Mouse (Mus musculus) hindbrain, postnatal 0 days (tissue): ENCODE results near the gene Gzme. TPM values are rescaled to one million over a fixed set of nuclear protein-coding genes. Genes with fewer than 3 reads are reported as not detected.
"Not testable (repeated sequence)": the region's sequence is repeated elsewhere in the genome, so short reads cannot be mapped to it uniquely, and the experiment has no call there.

Experiments
- ATAC-seq: fragments of 200-750 bp; cut with Nextera tagmentation; 2 replicates; pipeline ENCODE4 v1.8.0; 2017; ENCODE audit warnings: mild to moderate bottlenecking, moderate TSS enrichment, moderate library complexity
- DNase-seq: peaks from one replicate; pipeline ENCODE4 v3.0.0-alpha.2; 2015; ENCODE audit warnings: low spot score
- H3K27ac ChIP-seq: fragments of 300-500 bp; sonication (generic); 2 replicates; pipeline ENCODE4 v1.5.1; 2014; ENCODE audit warnings: mild to moderate bottlenecking
- H3K27me3 ChIP-seq: fragments of 300-500 bp; sonication (generic); 2 replicates; pipeline ENCODE4 v1.6.1; 2014; ENCODE audit warnings: low read length, mixed read lengths; ENCODE audit not compliant: insufficient read depth
- H3K36me3 ChIP-seq: fragments of 300-500 bp; sonication (generic); 2 replicates; pipeline ENCODE4 v1.6.1; 2014; ENCODE audit warnings: low read length, mixed read lengths; ENCODE audit not compliant: insufficient read depth
- H3K4me1 ChIP-seq: fragments of 300-500 bp; sonication (generic); 2 replicates; pipeline ENCODE4 v1.6.1; 2014; ENCODE audit warnings: antibody characterized with exemption, low read length, mixed read lengths; ENCODE audit not compliant: insufficient read depth
- H3K4me2 ChIP-seq: fragments of 300-500 bp; sonication (generic); 2 replicates; pipeline ENCODE4 v1.6.1; 2014; ENCODE audit warnings: low read depth, mild to moderate bottlenecking, low read length, moderate library complexity, mixed read lengths
- H3K4me3 ChIP-seq: fragments of 300-500 bp; sonication (generic); 2 replicates; pipeline ENCODE4 v1.5.1; 2014; ENCODE audit warnings: low read length
- H3K9ac ChIP-seq: fragments of 300-500 bp; sonication (generic); replicated peaks from 2 replicates; pipeline ENCODE4 v1.6.1; 2014; ENCODE audit warnings: mild to moderate bottlenecking, low read length, moderate library complexity, mixed read lengths
- H3K9me3 ChIP-seq: fragments of 300-500 bp; sonication (generic); 2 replicates; pipeline ENCODE4 v1.6.1; 2016; ENCODE audit warnings: low read length, mixed read lengths
- CTCF ChIP-seq: IDR thresholded peaks from 2 replicates; pipeline ENCODE4 v1.5.1; 2016; ENCODE audit warnings: antibody characterized with exemption, control low read depth, low read depth
- WGBS: fragments of 180-500 bp; shearing (Covaris S2); extraction: QIAGEN DNeasy Blood & Tissue Kit; methylation state at CpG from one replicate; pipeline ENCODE4 v1.1.7; 2014; 5-methylcytosine and 5-hydroxymethylcytosine counted together
- polyA plus RNA-seq: library from polyadenylated mRNA; unstranded; fragments of >200 nt; fragmentation: Nextera tagmentation; extraction: Ambion mirVana; gene quantifications from 2 replicates; pipeline ENCODE4 v1.2.1, GENCODE M21; 2015
- total RNA-seq: library from RNA; depleted of rRNA; stranded (reverse); fragments of >200 nt; gene quantifications from 2 replicates; pipeline ENCODE4 v1.2.3, GENCODE M21; 2014; rRNA removed

The Gzme gene
- total RNA-seq (not detected in 2 replicates), polyA plus RNA-seq (not detected in 2 replicates)

GRCm38 (mm10) chr14:56120525-56120924, at the start of gene Gzme:
Gzme (minus strand) TSS chr14:56120625.
- Histone ChIP-seq H3K27ac (no peak within 1 kb of the TSS), H3K4me3 (no peak within 1 kb of the TSS), H3K36me3 (no peaks in the 10 kb centered on the region), H3K4me2 (no peak within 1 kb of the TSS), H3K9ac (no peak within 1 kb of the TSS), H3K4me1 (no peaks in the 10 kb centered on the region), H3K9me3 (no peaks in the 10 kb centered on the region), H3K27me3 (no peaks in the 10 kb centered on the region)
- TF ChIP-seq CTCF, result no peak
- no peak for ATAC-seq
- DNase-seq, result no peak

GRCm38 (mm10) chr14:56168009-56168408, 47.6 kb upstream of the Gzme start:
- 78% methylated on average over 6 of the region's 6 CpGs for WGBS
- no peak for ATAC-seq
- no peak overlapping the region for H3K9ac ChIP-seq

DNA sequence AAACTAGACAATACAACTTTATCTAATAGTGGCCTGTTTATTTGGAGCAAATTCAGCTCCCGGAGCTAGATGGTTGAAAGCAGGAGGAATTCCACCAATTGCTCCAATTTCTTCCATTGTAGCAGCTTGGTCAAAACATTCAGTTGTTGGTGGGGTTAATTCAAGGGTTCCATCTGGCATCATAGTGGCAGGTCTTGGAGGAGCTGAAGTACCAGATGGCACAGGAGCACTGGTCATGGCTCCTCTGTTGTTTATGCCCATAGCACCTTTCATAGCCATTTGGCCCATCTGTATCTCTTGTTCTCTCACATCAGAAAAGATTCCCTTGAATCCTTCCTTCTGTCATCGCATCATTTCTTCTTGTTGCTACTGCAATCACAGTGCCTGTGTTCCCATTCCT, 41.7 kb upstream of the Gzme start:
- H3K9me3 ChIP-seq, result no peaks in the 10 kb centered on the region
- H3K27ac ChIP-seq, result no peak overlapping the region
- no peak overlapping the region for H3K4me2 ChIP-seq
- no peak overlapping the region for H3K9ac ChIP-seq
- H3K4me1 ChIP-seq, result no peaks in the 10 kb centered on the region
- no peaks in the 10 kb centered on the region for H3K27me3 ChIP-seq
- H3K4me3 ChIP-seq, result no peak overlapping the region
- 86% methylated on average over 2 of the region's 2 CpGs for WGBS
- peak; percentile 6 for DNase-seq
- no peak for TF ChIP-seq CTCF
- no peak for ATAC-seq
- H3K36me3 ChIP-seq, result no peaks in the 10 kb centered on the region

More at GRCm38 (mm10) chr14:56168009-56168408, 47.6 kb upstream of the Gzme start:
- no peak overlapping the region for H3K4me3 ChIP-seq
- no peak overlapping the region for H3K27ac ChIP-seq
- TF ChIP-seq CTCF, result no peak
- no peaks in the 10 kb centered on the region for H3K36me3 ChIP-seq
- H3K27me3 ChIP-seq, result no peaks in the 10 kb centered on the region
- no peaks in the 10 kb centered on the region for H3K9me3 ChIP-seq
- no peaks in the 10 kb centered on the region for H3K4me1 ChIP-seq
- DNase-seq, result no peak
- H3K4me2 ChIP-seq, result no peak overlapping the region

GRCm38 (mm10) chr14:56159479-56159878, 39.1 kb upstream of the Gzme start, which contains the start of gene Gzmg:
Gzmg (minus strand) TSS chr14:56159579.
- not testable (repeated sequence) for H3K27me3 ChIP-seq, ATAC-seq

DNA sequence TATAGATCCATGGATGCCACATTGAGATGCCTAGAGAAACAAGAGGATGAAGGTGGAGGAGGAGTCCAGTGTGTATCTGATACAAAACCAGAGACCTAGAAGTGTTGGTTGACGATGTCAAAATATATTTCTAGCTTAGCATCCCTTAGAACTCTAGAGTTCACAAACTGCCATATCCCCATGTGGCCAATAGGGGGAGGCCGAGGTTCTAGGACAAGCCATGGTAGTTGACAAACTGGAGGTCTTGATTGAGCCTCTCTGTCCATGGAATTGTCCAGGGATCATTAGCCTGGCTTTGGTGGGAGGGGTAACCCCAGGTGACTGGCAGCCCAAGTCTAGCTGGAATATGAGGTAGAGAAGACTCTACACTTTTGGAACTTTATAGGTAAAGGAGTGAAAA, 34.9 kb upstream of the Gzme start:
- no peaks in the 10 kb centered on the region for H3K36me3 ChIP-seq
- no peaks in the 10 kb centered on the region for H3K4me1 ChIP-seq
- no peak overlapping the region for H3K4me2 ChIP-seq
- DNase-seq, result no peak
- no peak overlapping the region for H3K9ac ChIP-seq
- no peak overlapping the region for H3K4me3 ChIP-seq
- no peaks in the 10 kb centered on the region for H3K9me3 ChIP-seq
- peak; percentile 19; the same call in 1 of the 2 replicates for TF ChIP-seq CTCF
- ATAC-seq, result no peak
- no peaks in the 10 kb centered on the region for H3K27me3 ChIP-seq
- 75% methylated on average over 2 of the region's 2 CpGs for WGBS
- H3K27ac ChIP-seq, result no peak overlapping the region

More at GRCm38 (mm10) chr14:56159479-56159878, 39.1 kb upstream of the Gzme start, which contains the start of gene Gzmg:
- H3K4me1 ChIP-seq, H3K27ac ChIP-seq, H3K4me3 ChIP-seq, H3K4me2 ChIP-seq, H3K36me3 ChIP-seq, H3K9me3 ChIP-seq, H3K9ac ChIP-seq, DNase-seq: not testable (repeated sequence)
- WGBS, result 90% methylated on average over 2 of the region's 2 CpGs

- 74% methylated on average over 1 of the region's 1 CpGs for whole genome bisulfite sequencing
- not testable (repeated sequence) for H3K9ac ChIP-seq, H3K4me2 ChIP-seq, H3K4me3 ChIP-seq, H3K36me3 ChIP-seq, H3K4me1 ChIP-seq, H3K27ac ChIP-seq, H3K27me3 ChIP-seq, H3K9me3 ChIP-seq
- DNase-seq (peak; percentile 9), ATAC-seq (peak; percentile 64; the same call in 1 of the 2 replicates)
These were observed 13.2 kb upstream of the Gzme start for GRCm38 (mm10) chr14:56133675-56134074.

- not testable (repeated sequence) for H3K4me2 ChIP-seq, DNase-seq, H3K4me3 ChIP-seq, H3K27me3 ChIP-seq, H3K9me3 ChIP-seq, H3K36me3 ChIP-seq, H3K4me1 ChIP-seq, H3K27ac ChIP-seq, ATAC-seq, H3K9ac ChIP-seq
- 82% methylated on average over 2 of the region's 2 CpGs for WGBS
These were observed 12.1 kb upstream of the Gzme start, which contains the start of gene Gzmd for GRCm38 (mm10) chr14:56132508-56132907. Gzmd (minus strand) TSS chr14:56132608.
